Mouse (Mus musculus) myocyte (in vitro differentiated cells): ENCODE measurements at regions not wholly inside any gene's neighbourhood (a gene's known extent, or its start where the extent isn't known, plus 50 kb on each side); places are given as distances from the start of the nearest gene placed in this dataset.

Experiments
- H3K27me3 ChIP-seq: one replicate; pipeline ENCODE4 v1.6.1; 2011; ENCODE audit not compliant: control insufficient read depth, insufficient read depth, insufficient read length
- H3K36me3 ChIP-seq: one replicate; pipeline ENCODE4 v1.6.1; 2011; ENCODE audit not compliant: control insufficient read depth, insufficient read depth
- H3K4me2 ChIP-seq: one replicate; pipeline ENCODE4 v1.6.1; 2011; ENCODE audit warnings: low read depth, control low read depth
- H3K4me3 ChIP-seq: one replicate; pipeline ENCODE4 v1.5.1; 2011; ENCODE audit warnings: mild to moderate bottlenecking, control low read depth, moderate library complexity
- H3K79me2 ChIP-seq: one replicate; pipeline ENCODE4 v1.6.1; 2011; ENCODE audit not compliant: control insufficient read depth, insufficient read depth
- H3ac ChIP-seq: one replicate; pipeline ENCODE4 v1.6.1; 2011; ENCODE audit not compliant: control insufficient read depth, insufficient read length
- CEBPB ChIP-seq: IDR thresholded peaks from 2 replicates; pipeline ENCODE4 v1.6.1; 2011; ENCODE audit warnings: mild to moderate bottlenecking, moderate library complexity; ENCODE audit not compliant: poor library complexity, insufficient read depth, severe bottlenecking
- E2F4 ChIP-seq: IDR thresholded peaks from one replicate; pipeline ENCODE4 v1.6.1; 2011; ENCODE audit warnings: mild to moderate bottlenecking, control low read depth, moderate library complexity; ENCODE audit not compliant: insufficient read depth
- MAX ChIP-seq: IDR thresholded peaks from one replicate; pipeline ENCODE4 v1.6.1; 2011; ENCODE audit warnings: low read depth, mild to moderate bottlenecking, control low read depth
- MYOD1 ChIP-seq, 3 experiments: IDR thresholded peaks; one replicate each; pipeline ENCODE4 v1.6.1; 2011; ENCODE audit warnings: control low read depth in 2 of 3, low read depth in 2 of 3, mild to moderate bottlenecking in 2 of 3, moderate library complexity in 1 of 3; ENCODE audit not compliant: insufficient read length in 2 of 3, control insufficient read depth in 1 of 3
- MYOG ChIP-seq, 3 experiments: IDR thresholded peaks; one replicate each; pipeline ENCODE4 v1.6.1; 2011; ENCODE audit warnings: control low read depth in 2 of 3, low read depth in 2 of 3, mild to moderate bottlenecking in 2 of 3; ENCODE audit not compliant: insufficient read length in 2 of 3, control insufficient read depth in 1 of 3, insufficient read depth in 1 of 3
- POLR2A ChIP-seq: IDR thresholded peaks from one replicate; pipeline ENCODE4 v1.6.1; 2011; ENCODE audit warnings: low read depth, mild to moderate bottlenecking, control low read depth, moderate library complexity; ENCODE audit not compliant: insufficient read length
- POLR2AphosphoS2 ChIP-seq: IDR thresholded peaks from one replicate; pipeline ENCODE4 v1.6.1; 2011; ENCODE audit warnings: low read depth, control low read depth; ENCODE audit not compliant: insufficient read length
- REST ChIP-seq: IDR thresholded peaks from one replicate; pipeline ENCODE4 v1.6.1; 2011; ENCODE audit warnings: mild to moderate bottlenecking, control low read depth, moderate library complexity; ENCODE audit not compliant: insufficient read depth, insufficient read length
- SRF ChIP-seq: IDR thresholded peaks from one replicate; pipeline ENCODE4 v1.6.1; 2011; ENCODE audit warnings: low read depth; ENCODE audit not compliant: control insufficient read depth, insufficient read length
- TCF12 ChIP-seq: IDR thresholded peaks from one replicate; pipeline ENCODE4 v1.6.1; 2011; ENCODE audit warnings: mild to moderate bottlenecking, control low read depth; ENCODE audit not compliant: poor library complexity, insufficient read depth, severe bottlenecking
- TCF3 ChIP-seq: IDR thresholded peaks from one replicate; pipeline ENCODE4 v1.6.1; 2011; ENCODE audit warnings: low read depth, control low read depth; ENCODE audit not compliant: insufficient read length
- USF1 ChIP-seq: IDR thresholded peaks from one replicate; pipeline ENCODE4 v1.6.1; 2011; ENCODE audit warnings: low read depth, mild to moderate bottlenecking, control low read depth, moderate library complexity

DNA sequence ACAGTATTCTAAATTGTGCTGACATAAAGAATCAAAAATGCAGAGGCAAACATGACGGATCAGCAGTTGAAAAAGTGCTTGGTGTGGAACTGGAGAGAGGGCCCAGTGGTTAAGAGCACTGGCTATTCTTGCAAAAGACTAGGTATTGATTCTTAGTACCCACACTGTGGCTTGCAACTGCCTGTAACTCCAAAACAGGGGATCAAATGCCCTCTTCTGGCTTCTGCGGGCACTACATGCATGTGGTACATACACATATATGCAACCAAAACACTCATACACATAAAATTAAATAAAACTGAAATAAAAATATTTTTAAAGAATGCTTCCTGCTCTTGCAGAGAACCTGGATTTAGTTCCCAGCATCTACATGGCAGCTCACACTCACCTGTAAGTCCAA is 163.7 kb upstream of the Smim15 start:
- Histone ChIP-seq H3K36me3 (no peaks in the 10 kb centered on the region), H3K27me3 (no peaks in the 10 kb centered on the region), H3K79me2 (peaks cover 87% of the 10 kb centered on the region), H3ac (no peak overlapping the region), H3K4me3 (no peak overlapping the region), H3K4me2 (no peak overlapping the region)
- TF ChIP-seq TCF3 (no peak), CEBPB (no peak), E2F4 (no peak), TCF12 (no peak), MYOG (IDR thresholded peaks at IDR 0.05; ENCODE audit: control insufficient read depth in 1 of 3, insufficient read depth in 1 of 3, insufficient read length in 2 of 3, low read depth in 2 of 3) (no peak), POLR2AphosphoS2 (no peak), USF1 (no peak), POLR2A (no peak), MYOD1 (IDR thresholded peaks at IDR 0.05; ENCODE audit: control insufficient read depth in 1 of 3, insufficient read length in 2 of 3, low read depth in 2 of 3) (no peak), REST (no peak), MAX (no peak), SRF (no peak)

DNA sequence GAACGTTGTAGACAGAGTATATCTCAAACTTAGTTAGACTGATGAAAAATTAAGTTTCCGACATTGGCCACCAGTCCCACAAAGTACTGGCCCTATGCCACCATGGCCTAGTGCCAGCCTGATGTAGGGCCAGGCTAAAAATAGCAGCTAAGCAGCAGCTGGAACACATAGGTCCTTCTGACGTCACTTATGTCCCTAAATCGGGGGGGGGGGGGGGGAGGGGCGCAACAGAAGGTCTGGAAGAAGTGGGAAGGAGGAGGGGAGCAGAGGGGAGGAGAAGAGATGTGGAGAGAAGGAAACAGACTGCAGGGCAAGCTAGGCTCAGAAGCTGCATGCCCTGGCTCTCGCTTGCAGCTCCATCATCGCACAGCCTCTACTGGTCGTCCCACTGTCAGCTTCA is 164.7 kb upstream of the Smim15 start:
- H3ac ChIP-seq, result no peak overlapping the region
- no peaks in the 10 kb centered on the region for H3K27me3 ChIP-seq
- no peak overlapping the region for H3K4me3 ChIP-seq
- TF ChIP-seq REST (no peak), POLR2AphosphoS2 (no peak), MYOD1 (IDR thresholded peaks at IDR 0.05; ENCODE audit: control insufficient read depth in 1 of 3, insufficient read length in 2 of 3, low read depth in 2 of 3) (no peak), MYOG (IDR thresholded peaks at IDR 0.05; ENCODE audit: control insufficient read depth in 1 of 3, insufficient read depth in 1 of 3, insufficient read length in 2 of 3, low read depth in 2 of 3) (no peak), SRF (no peak), POLR2A (no peak), USF1 (no peak), TCF12 (no peak), TCF3 (no peak), MAX (no peak), CEBPB (no peak), E2F4 (no peak)
- H3K79me2 ChIP-seq, result peaks cover 86% of the 10 kb centered on the region
- no peaks in the 10 kb centered on the region for H3K36me3 ChIP-seq
- H3K4me2 ChIP-seq, result no peak overlapping the region

DNA sequence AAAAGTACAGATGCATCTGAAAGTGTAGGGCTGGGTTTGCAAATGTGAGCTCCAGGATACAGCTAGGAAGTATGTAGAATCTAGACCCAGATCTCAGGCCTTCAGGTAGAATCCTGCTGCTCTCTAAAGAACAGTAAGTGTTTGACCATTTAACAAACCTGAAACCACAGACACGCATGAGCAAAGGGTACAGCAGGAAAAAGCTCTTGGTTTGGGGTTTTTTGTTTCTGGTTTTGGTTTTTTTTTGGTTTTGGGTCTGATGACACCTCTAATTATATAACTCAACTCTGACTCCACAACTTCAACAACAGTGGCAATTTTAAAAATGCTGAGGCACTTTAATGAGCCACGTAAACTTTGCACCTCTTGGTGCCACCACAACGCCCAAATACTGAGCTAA is 165.3 kb upstream of the Smim15 start:
- Histone ChIP-seq H3K4me2 (no peak overlapping the region), H3K36me3 (no peaks in the 10 kb centered on the region)

DNA sequence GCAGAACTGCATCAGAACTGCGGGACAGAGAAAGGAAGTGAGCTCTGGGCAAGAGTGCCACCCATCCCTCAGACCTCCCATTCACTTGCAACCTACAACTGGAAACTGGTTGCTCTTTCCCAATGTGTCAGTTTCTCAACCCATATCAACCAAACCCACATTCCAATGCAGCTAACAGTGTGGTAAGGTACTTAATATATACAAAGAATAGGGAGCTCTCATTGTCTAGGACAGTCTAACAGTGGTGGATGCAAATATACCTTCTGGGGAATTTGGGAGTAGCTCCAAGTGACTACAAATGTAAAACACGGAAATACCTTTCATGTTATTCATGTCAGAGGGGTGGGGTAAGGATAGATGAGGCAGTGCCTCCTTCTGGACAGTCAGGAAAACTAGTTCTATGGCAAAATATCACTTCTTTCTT is 171.0 kb upstream of the Smim15 start:
- H3K4me2 ChIP-seq, result no peak overlapping the region
- no peaks in the 10 kb centered on the region for H3K36me3 ChIP-seq
- no peak overlapping the region for H3K4me3 ChIP-seq
- peaks cover 68% of the 10 kb centered on the region for H3K79me2 ChIP-seq
- no peaks in the 10 kb centered on the region for H3K27me3 ChIP-seq
- no peak overlapping the region for H3ac ChIP-seq
- TF ChIP-seq MYOG (IDR thresholded peaks at IDR 0.05; ENCODE audit: control insufficient read depth in 1 of 3, insufficient read depth in 1 of 3, insufficient read length in 2 of 3, low read depth in 2 of 3) (no peak), MYOD1 (IDR thresholded peaks at IDR 0.05; ENCODE audit: control insufficient read depth in 1 of 3, insufficient read length in 2 of 3, low read depth in 2 of 3) (no peak), REST (no peak), TCF12 (no peak), E2F4 (no peak), MAX (no peak), USF1 (no peak), POLR2AphosphoS2 (no peak), SRF (no peak), POLR2A (no peak), TCF3 (no peak), CEBPB (no peak)

More for the DNA sequence above, 165.3 kb upstream of the Smim15 start:
- Histone ChIP-seq H3K4me3 (no peak overlapping the region), H3K79me2 (peaks cover 86% of the 10 kb centered on the region), H3K27me3 (no peaks in the 10 kb centered on the region), H3ac (no peak overlapping the region)
- TF ChIP-seq TCF3, result no peak
- TF ChIP-seq SRF, result no peak
- no peak for TF ChIP-seq MYOD1 (IDR thresholded peaks at IDR 0.05; ENCODE audit: control insufficient read depth in 1 of 3, insufficient read length in 2 of 3, low read depth in 2 of 3)
- TF ChIP-seq REST, result no peak
- TF ChIP-seq POLR2AphosphoS2, result no peak
- no peak for TF ChIP-seq CEBPB
- no peak for TF ChIP-seq USF1
- no peak for TF ChIP-seq E2F4
- TF ChIP-seq TCF12, result no peak
- no peak for TF ChIP-seq POLR2A
- no peak for TF ChIP-seq MYOG (IDR thresholded peaks at IDR 0.05; ENCODE audit: control insufficient read depth in 1 of 3, insufficient read depth in 1 of 3, insufficient read length in 2 of 3, low read depth in 2 of 3)
- TF ChIP-seq MAX, result no peak
